Mouse (Mus musculus): ENCODE measurements at regions not wholly inside any gene's neighbourhood (a gene's known extent, or its start where the extent isn't known, plus 50 kb on each side); places are given as distances from the start of the nearest gene placed in this dataset.

DNA sequence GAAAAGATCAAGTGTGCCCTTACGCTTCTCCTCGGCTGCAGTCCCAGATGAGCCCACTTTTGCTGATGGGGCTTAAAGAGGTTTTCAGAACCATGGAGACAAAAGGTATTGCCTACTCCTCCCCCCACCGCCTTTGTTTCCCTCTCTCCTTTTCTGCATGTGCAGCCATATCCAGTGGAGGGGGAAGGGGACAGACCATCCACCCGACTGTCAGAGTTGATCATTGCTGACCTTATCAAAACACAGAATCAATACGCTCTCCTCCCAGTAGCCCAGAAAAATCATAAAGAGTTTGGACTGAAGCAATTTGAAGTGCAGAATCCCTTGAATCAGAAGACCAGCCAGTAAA lies 159.9 kb upstream of the Ppp2r3a start:
- no peak for TF ChIP-seq POLR2A (IDR thresholded peaks at IDR 0.05; ENCODE audit: insufficient read depth, low read length)
- TF ChIP-seq CTCF (IDR thresholded peaks at IDR 0.05; ENCODE audit: low read depth, low read length): no peak
- no peak for TF ChIP-seq EP300 (IDR thresholded peaks at IDR 0.05; ENCODE audit: insufficient read depth, low read depth, low read length)

Measured in ES-Bruce4 (cell line).